Mouse (Mus musculus): ENCODE results near the gene Hist1h2br. TPM values are rescaled to one million over a fixed set of nuclear protein-coding genes. Genes with fewer than 3 reads are reported as not detected.
"Not testable (repeated sequence)": the region's sequence is repeated elsewhere in the genome, so short reads cannot be mapped to it uniquely, and the experiment has no call there.

Hist1h2br gene
- polyA plus RNA-seq, 1 experiment from 2014 or later, result 17.6 TPM

DNA sequence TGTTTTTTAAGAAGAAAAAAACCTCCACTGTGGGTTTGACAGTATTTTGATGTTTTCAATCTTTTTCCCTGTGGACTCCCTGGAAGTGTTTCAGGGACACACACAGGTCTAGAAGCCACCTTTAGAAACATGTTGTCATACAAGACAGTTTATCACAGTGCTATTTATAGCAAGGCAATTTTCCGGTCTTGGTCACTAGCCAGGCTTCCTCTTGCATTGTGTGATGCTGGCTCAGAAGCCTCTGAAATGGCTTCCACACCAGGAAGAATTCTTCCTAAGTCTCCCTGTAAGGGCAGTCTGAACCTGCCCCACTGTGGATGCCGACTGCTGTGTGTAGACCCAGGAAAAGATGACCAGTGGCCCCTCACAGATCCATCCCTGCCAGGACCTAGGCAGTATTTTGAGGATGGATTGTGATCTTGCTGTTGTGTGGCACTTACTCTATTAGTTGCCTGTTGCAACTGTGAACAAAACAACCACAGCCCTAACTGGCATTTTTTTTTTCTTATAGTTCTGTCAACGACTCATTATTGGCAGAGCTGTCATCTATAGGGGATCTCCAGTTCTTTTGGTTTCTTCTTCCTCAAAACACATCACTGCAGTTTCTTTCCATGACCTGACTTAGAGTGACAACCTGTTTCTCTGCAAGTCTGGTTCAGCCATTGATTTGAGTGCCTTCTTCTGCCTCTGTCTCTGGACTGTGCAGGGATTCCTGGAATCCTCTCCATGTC is 18.8 kb downstream of the Hist1h2br start:
- H3K27me3 ChIP-seq, result no peaks in the 10 kb centered on the region; the same call in 1 of the 2 replicates
- H3K27ac ChIP-seq (replicated peaks), result no peak overlapping the region
- no peak overlapping the region for H3K4me3 ChIP-seq
- H3K4me1 ChIP-seq, result no peaks in the 10 kb centered on the region
- WGBS, result 76% methylated on average over 3 of the region's 3 CpGs
- ATAC-seq (ENCODE audit: low FRiP score, low read depth), result no peak
- no peak overlapping the region for H3K4me2 ChIP-seq (replicated peaks)
- H3K36me3 ChIP-seq, result no peaks in the 10 kb centered on the region
- H3K9ac ChIP-seq (replicated peaks), result no peak overlapping the region
- H3K9me3 ChIP-seq, result no peaks in the 10 kb centered on the region

DNA sequence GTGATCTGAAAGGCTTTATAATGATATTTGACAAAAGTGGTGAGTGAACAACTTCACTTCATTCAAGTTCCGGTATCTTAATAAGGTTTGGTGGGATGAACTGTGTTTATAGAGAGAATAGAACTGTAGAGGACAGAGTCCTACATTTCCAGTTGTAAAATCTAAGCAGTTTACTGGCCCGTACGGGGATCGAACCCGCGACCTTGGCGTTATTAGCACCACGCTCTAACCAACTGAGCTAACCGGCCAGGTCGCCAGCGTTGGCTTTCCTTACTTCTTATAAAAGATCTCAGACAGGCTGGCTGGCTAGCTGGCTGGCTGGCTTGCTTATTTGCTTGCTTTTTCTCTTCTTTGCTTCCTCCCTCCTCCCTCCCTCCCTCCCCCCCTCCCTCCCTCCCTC is 21.6 kb downstream of the Hist1h2br start:
- no peaks in the 10 kb centered on the region for H3K9me3 ChIP-seq
- peak overlapping the region; percentile 44 for H3K4me2 ChIP-seq (replicated peaks)
- H3K4me3 ChIP-seq, result peak overlapping the region; percentile 43
- H3K36me3 ChIP-seq, result no peaks in the 10 kb centered on the region
- H3K27me3 ChIP-seq, result no peaks in the 10 kb centered on the region; the same call in 1 of the 2 replicates
- WGBS, result under 1% methylated on average over 11 of the region's 11 CpGs
- H3K27ac ChIP-seq (replicated peaks), result no peak overlapping the region
- H3K9ac ChIP-seq (replicated peaks), result 0 out of 2 replicates have a peak overlapping the region, but pooled peaks have one; percentile 41
- ATAC-seq (ENCODE audit: low FRiP score, low read depth), result peak; percentile 38; the same call in 1 of the 2 replicates
- H3K4me1 ChIP-seq, result no peaks in the 10 kb centered on the region

GRCm38 (mm10) chr13:21855698-21856162 is 22.2 kb downstream of the Hist1h2br start:
- no peaks in the 10 kb centered on the region for H3K36me3 ChIP-seq
- H3K9ac ChIP-seq (replicated peaks), result peak overlapping the region; percentile 41; the same call in 1 of the 2 replicates
- H3K9me3 ChIP-seq, result no peaks in the 10 kb centered on the region
- H3K4me3 ChIP-seq, result peak overlapping the region; percentile 43
- ATAC-seq (ENCODE audit: low FRiP score, low read depth), result no peak
- peak overlapping the region; percentile 44 for H3K4me2 ChIP-seq (replicated peaks)
- no peaks in the 10 kb centered on the region; the same call in 1 of the 2 replicates for H3K27me3 ChIP-seq
- H3K4me1 ChIP-seq, result no peaks in the 10 kb centered on the region
- H3K27ac ChIP-seq (replicated peaks), result no peak overlapping the region
- WGBS, result under 1% methylated on average over 15 of the region's 15 CpGs

DNA sequence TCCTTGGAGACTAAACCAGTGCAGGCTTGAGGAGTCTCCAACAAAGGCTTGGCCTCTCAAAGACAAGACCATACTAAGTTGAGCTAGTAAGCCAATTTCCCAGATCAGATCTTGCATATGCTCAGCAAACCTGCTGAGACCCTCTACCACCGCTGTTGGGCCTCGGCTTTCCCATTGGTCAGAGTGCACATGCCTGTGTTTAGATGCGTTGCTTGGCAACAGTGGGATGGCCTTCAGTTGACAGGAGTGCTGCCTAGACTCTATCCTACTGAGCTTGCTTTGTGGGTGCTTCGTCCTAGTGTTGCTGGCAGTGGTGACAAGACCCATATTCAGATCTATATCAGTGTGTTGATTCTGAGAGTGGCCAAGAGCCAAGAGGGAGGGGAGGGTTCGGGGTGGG is 28.1 kb downstream of the Hist1h2br start:
- H3K9ac ChIP-seq (replicated peaks), result no peak overlapping the region
- H3K4me3 ChIP-seq, result no peak overlapping the region
- WGBS, result 13% methylated on average over 5 of the region's 5 CpGs
- no peaks in the 10 kb centered on the region for H3K36me3 ChIP-seq
- peak; percentile 52; the same call in 1 of the 2 replicates for ATAC-seq (ENCODE audit: low FRiP score, low read depth)
- H3K27me3 ChIP-seq, result no peaks in the 10 kb centered on the region
- H3K4me2 ChIP-seq (replicated peaks), result no peak overlapping the region
- H3K27ac ChIP-seq (replicated peaks), result no peak overlapping the region
- no peaks in the 10 kb centered on the region for H3K9me3 ChIP-seq
- H3K4me1 ChIP-seq, result peaks cover 2% of the 10 kb centered on the region; the same call in 1 of the 2 replicates

GRCm38 (mm10) chr13:21865503-21865902 is 32.0 kb downstream of the Hist1h2br start:
- not testable (repeated sequence) for H3K27ac ChIP-seq (replicated peaks); H3K9me3 ChIP-seq; ATAC-seq (ENCODE audit: low FRiP score, low read depth); H3K36me3 ChIP-seq; H3K4me1 ChIP-seq; H3K4me3 ChIP-seq; H3K27me3 ChIP-seq; H3K9ac ChIP-seq (replicated peaks); H3K4me2 ChIP-seq (replicated peaks)
- WGBS, result 79% methylated on average over 3 of the region's 3 CpGs

DNA sequence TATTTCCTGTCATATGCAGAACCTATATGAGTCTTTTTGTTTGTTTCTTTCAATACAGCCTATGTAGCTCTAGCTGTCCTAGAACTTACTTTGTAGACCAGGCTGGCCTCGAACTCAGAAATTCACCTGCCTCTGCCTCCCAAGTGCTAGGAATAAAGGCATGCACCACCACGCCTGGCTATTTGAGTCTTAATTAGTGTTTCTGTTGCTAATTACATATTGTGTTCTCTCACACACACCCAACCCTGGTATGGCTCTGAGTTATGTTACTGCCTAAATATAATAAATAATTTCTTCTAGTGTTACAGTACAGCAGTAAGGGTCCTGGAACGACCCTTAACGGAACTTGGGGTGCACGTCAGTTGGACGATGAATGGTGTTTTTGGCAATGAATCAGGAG is 47.2 kb downstream of the Hist1h2br start:
- Histone ChIP-seq H3K9ac (replicated peaks) (no peak overlapping the region), H3K9me3 (no peaks in the 10 kb centered on the region), H3K27ac (replicated peaks) (no peak overlapping the region), H3K36me3 (no peaks in the 10 kb centered on the region), H3K4me2 (replicated peaks) (no peak overlapping the region), H3K27me3 (no peaks in the 10 kb centered on the region), H3K4me3 (no peak overlapping the region), H3K4me1 (no peaks in the 10 kb centered on the region)
- no peak for ATAC-seq (ENCODE audit: low FRiP score, low read depth)
- 87% methylated on average over 6 of the region's 6 CpGs for WGBS

DNA sequence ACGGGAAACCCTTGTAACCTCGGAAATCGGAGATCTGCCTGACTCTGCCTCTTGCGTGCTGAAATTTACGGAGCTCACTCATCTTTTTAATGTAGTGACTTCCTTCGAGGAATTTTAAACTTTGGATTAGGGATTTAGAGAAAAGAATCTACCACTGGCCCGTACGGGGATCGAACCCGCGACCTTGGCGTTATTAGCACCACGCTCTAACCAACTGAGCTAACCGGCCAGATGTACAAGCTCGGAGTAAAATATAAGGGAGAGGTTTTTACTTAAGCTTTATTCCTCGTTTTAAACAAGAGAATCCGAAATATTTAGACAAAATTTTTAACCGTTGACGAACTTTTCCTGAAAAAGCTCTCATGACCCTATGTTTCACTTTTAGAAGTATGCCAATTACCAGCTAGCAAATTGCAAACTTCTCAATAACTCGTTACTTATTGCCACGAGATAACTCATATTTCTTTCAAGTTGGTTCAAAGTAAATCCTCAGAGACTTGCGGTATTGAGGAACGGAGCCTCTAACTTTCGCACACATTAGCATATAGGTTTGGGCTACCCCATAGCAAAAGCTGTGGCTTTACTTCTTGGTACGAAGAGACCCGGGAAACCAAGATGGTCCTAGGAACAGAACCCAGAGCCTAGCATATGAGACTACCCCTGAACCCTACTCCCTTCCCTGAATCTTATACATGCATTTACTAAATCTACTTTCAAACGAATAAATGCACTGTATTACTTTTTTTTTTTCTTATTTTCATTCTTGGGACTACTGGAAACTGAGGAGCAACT is 48.5 kb downstream of the Hist1h2br start:
- Histone ChIP-seq H3K4me3 (peak overlapping the region; percentile 33), H3K27ac (replicated peaks) (no peak overlapping the region), H3K4me2 (replicated peaks) (peak overlapping the region; percentile 42), H3K4me1 (no peaks in the 10 kb centered on the region), H3K9me3 (no peaks in the 10 kb centered on the region), H3K36me3 (no peaks in the 10 kb centered on the region), H3K27me3 (no peaks in the 10 kb centered on the region), H3K9ac (replicated peaks) (no peak overlapping the region)
- ATAC-seq (ENCODE audit: low FRiP score, low read depth), result no peak
- 2% methylated on average over 27 of the region's 27 CpGs for WGBS

- no peaks in the 10 kb centered on the region for H3K27me3 ChIP-seq
- no peak overlapping the region for H3K9ac ChIP-seq (replicated peaks)
- H3K4me2 ChIP-seq (replicated peaks), result peak overlapping the region; percentile 42
- peak overlapping the region; percentile 33 for H3K4me3 ChIP-seq
- WGBS, result 0% methylated on average over 13 of the region's 13 CpGs
- H3K9me3 ChIP-seq, result no peaks in the 10 kb centered on the region
- no peaks in the 10 kb centered on the region for H3K36me3 ChIP-seq
- H3K27ac ChIP-seq (replicated peaks), result no peak overlapping the region
- no peaks in the 10 kb centered on the region for H3K4me1 ChIP-seq
- peak; percentile 47; the same call in 1 of the 2 replicates for ATAC-seq (ENCODE audit: low FRiP score, low read depth)
Observed at GRCm38 (mm10) chr13:21882760-21883405, 49.3 kb downstream of the Hist1h2br start.

DNA sequence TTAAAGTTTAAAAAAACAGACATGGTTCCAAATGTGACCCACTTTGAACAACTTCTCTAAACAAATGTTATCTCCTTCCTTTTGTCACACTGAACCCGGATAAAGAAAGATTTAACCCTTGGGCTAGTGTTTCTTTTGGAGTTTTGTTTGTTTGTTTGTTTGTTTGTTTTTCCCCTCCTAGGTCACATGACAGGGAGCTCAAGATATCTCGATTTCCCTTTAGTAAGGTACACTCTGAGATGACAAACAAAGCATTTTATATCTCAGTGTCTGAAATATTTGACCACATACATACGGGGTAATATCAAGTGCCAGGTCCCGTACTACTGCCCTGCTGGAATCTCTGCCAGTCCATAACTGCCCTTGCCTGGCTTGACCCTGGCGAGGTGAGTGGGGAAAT is 49.9 kb downstream of the Hist1h2br start:
- whole genome bisulfite sequencing, result 31% methylated on average over 5 of the region's 5 CpGs
- Histone ChIP-seq H3K36me3 (no peaks in the 10 kb centered on the region), H3K9ac (replicated peaks) (no peak overlapping the region), H3K27ac (replicated peaks) (no peak overlapping the region), H3K27me3 (no peaks in the 10 kb centered on the region), H3K4me2 (replicated peaks) (peak overlapping the region; percentile 42), H3K4me1 (no peaks in the 10 kb centered on the region), H3K4me3 (peak overlapping the region; percentile 33; the same call in 1 of the 2 replicates), H3K9me3 (no peaks in the 10 kb centered on the region)
- ATAC-seq (ENCODE audit: low FRiP score, low read depth), result no peak

- no peaks in the 10 kb centered on the region for H3K4me1 ChIP-seq
- H3K27me3 ChIP-seq, result no peaks in the 10 kb centered on the region
- no peak overlapping the region for H3K27ac ChIP-seq (replicated peaks)
- H3K9me3 ChIP-seq, result no peaks in the 10 kb centered on the region
- no peak for ATAC-seq (ENCODE audit: low FRiP score, low read depth)
- no peak overlapping the region for H3K4me3 ChIP-seq
- no peak overlapping the region for H3K9ac ChIP-seq (replicated peaks)
- no peak overlapping the region for H3K4me2 ChIP-seq (replicated peaks)
- no peaks in the 10 kb centered on the region for H3K36me3 ChIP-seq
- WGBS, result 74% methylated on average over 4 of the region's 4 CpGs
Observed at GRCm38 (mm10) chr13:21884586-21884985, 51.0 kb downstream of the Hist1h2br start.

All from midbrain, embryonic 12.5 days (tissue).